Mouse (Mus musculus) forebrain, postnatal 0 days (tissue): ENCODE data around the gene Rbms2. TPM values are rescaled to one million over a fixed set of nuclear protein-coding genes. Genes with fewer than 3 reads are reported as not detected.

ENCODE experiments used
- ATAC-seq: fragments of 200-750 bp; cut with Nextera tagmentation; 2 replicates; pipeline ENCODE4 v1.8.0; 2017; ENCODE audit warnings: mild to moderate bottlenecking, moderate library complexity
- DNase-seq: peaks from one replicate; pipeline ENCODE4 v3.0.0-alpha.2; 2015
- H3K27ac ChIP-seq: fragments of 300-500 bp; sonication (generic); 2 replicates; pipeline ENCODE4 v1.5.1; 2014; ENCODE audit warnings: low read depth, mild to moderate bottlenecking, antibody characterized with exemption, low read length, moderate library complexity, mixed read lengths
- H3K27me3 ChIP-seq: fragments of 300-500 bp; sonication (generic); 2 replicates; pipeline ENCODE4 v1.6.1; 2014; ENCODE audit warnings: mild to moderate bottlenecking, low read length, mixed read lengths; ENCODE audit not compliant: insufficient read depth
- H3K36me3 ChIP-seq: fragments of 300-500 bp; sonication (generic); 2 replicates; pipeline ENCODE4 v1.6.1; 2014; ENCODE audit warnings: mild to moderate bottlenecking, moderate library complexity; ENCODE audit not compliant: insufficient read depth
- H3K4me1 ChIP-seq: fragments of 300-500 bp; sonication (generic); 2 replicates; pipeline ENCODE4 v1.6.1; 2014; ENCODE audit warnings: antibody characterized with exemption; ENCODE audit not compliant: insufficient read depth
- H3K4me2 ChIP-seq: fragments of 300-500 bp; sonication (generic); 2 replicates; pipeline ENCODE4 v1.6.1; 2014; ENCODE audit warnings: low read depth, mild to moderate bottlenecking, moderate library complexity
- H3K4me3 ChIP-seq: fragments of 300-500 bp; sonication (generic); 2 replicates; pipeline ENCODE4 v1.5.1; 2014; ENCODE audit warnings: low read depth, low read length, mixed read lengths
- H3K9ac ChIP-seq: fragments of 300-500 bp; sonication (generic); 2 replicates; pipeline ENCODE4 v1.6.1; 2014; ENCODE audit warnings: mild to moderate bottlenecking
- H3K9me3 ChIP-seq: fragments of 300-500 bp; sonication (generic); 2 replicates; pipeline ENCODE4 v1.6.1; 2016; ENCODE audit warnings: low read length
- CTCF ChIP-seq: sonication (generic); IDR thresholded peaks from 2 replicates; pipeline ENCODE4 v1.5.1; 2016; ENCODE audit warnings: antibody characterized with exemption, control low read depth, low read depth
- WGBS: fragments of 180-500 bp; shearing (Covaris S2); extraction: QIAGEN DNeasy Blood & Tissue Kit; methylation state at CpG from one replicate; pipeline ENCODE4 v1.1.7; 2014; 5-methylcytosine and 5-hydroxymethylcytosine counted together
- polyA plus RNA-seq: library from polyadenylated mRNA; unstranded; fragments of >200 nt; fragmentation: Nextera tagmentation; extraction: Ambion mirVana; gene quantifications from 2 replicates; pipeline ENCODE4 v1.2.1, GENCODE M21; 2015
- total RNA-seq: library from RNA; depleted of rRNA; stranded (reverse); fragments of >200 nt; gene quantifications from 2 replicates; pipeline ENCODE4 v1.2.3, GENCODE M21; 2014

Rbms2 gene
- total and polyA plus RNA-seq, 2 experiments from 2014 or later: 5.6 to 9.9 TPM

- Histone ChIP-seq H3K27ac (no peak overlapping the region), H3K27me3 (no peaks in the 10 kb centered on the region), H3K9me3 (no peaks in the 10 kb centered on the region), H3K4me3 (no peak overlapping the region), H3K36me3 (no peaks in the 10 kb centered on the region), H3K4me2 (no peak overlapping the region), H3K9ac (no peak overlapping the region), H3K4me1 (peaks cover 5% of the 10 kb centered on the region; the same call in 1 of the 2 replicates)
- no peak for ATAC-seq
- no peak for TF ChIP-seq CTCF
- DNase-seq: no peak
- 94% methylated on average over 11 of the region's 11 CpGs for WGBS
These were observed 29.4 kb upstream of the Rbms2 start for GRCm38 (mm10) chr10:128209311-128210009.

DNA sequence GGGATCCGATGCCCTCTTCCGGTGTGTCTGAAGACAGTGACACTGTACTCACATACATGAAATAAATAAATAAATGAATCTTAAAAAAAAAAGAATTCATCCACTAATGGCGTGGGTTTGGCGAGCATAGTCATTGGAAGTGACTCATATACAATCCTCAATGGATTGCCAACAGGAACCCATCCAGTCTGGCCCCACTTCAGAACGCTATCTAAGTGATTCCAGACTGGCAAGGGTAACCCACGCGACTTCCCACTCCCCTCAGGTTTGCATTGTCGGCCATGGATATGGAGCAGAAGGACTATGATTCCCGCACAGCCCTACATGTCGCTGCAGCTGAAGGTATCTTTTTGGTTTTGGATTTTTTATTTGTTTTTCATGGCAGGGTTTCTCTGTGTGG is 28.2 kb upstream of the Rbms2 start:
- no peak overlapping the region for H3K4me2 ChIP-seq
- no peaks in the 10 kb centered on the region for H3K36me3 ChIP-seq
- TF ChIP-seq CTCF: no peak
- peaks cover 5% of the 10 kb centered on the region; the same call in 1 of the 2 replicates for H3K4me1 ChIP-seq
- H3K27me3 ChIP-seq: no peaks in the 10 kb centered on the region
- no peak overlapping the region for H3K4me3 ChIP-seq
- H3K9me3 ChIP-seq: no peaks in the 10 kb centered on the region
- ATAC-seq: no peak
- WGBS: 91% methylated on average over 10 of the region's 10 CpGs
- no peak overlapping the region for H3K9ac ChIP-seq
- no peak for DNase-seq
- no peak overlapping the region for H3K27ac ChIP-seq

- DNase-seq (no peak), ATAC-seq (no peak)
- no peaks in the 10 kb centered on the region for H3K9me3 ChIP-seq
- no peak overlapping the region for H3K9ac ChIP-seq
- no peak overlapping the region for H3K4me2 ChIP-seq
- H3K36me3 ChIP-seq: no peaks in the 10 kb centered on the region
- TF ChIP-seq CTCF: no peak
- H3K4me3 ChIP-seq: no peak overlapping the region
- H3K4me1 ChIP-seq: no peaks in the 10 kb centered on the region
- 90% methylated on average over 15 of the region's 15 CpGs for WGBS
- no peaks in the 10 kb centered on the region for H3K27me3 ChIP-seq
- no peak overlapping the region for H3K27ac ChIP-seq
These were observed 24.8 kb upstream of the Rbms2 start for GRCm38 (mm10) chr10:128204941-128205340.

DNA sequence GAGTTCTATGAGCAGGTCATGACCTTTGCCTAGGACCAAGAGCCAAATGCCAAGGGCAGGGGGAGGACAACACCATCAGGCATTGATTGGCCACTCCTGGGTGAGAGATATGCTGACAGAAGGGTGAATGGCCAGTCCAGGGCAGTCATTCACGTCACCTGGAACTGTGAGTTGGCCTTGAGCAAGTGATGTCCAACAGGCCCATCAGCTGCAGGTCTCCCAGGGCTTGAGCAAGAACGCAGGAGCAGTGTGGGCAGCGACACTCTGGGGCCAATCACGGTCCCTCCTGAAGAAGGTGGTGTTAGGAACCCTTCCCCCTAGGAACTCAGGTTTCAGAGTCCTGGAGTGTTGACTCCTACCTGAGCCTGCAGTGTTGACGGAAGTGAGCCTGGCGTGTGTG is 21.8 kb upstream of the Rbms2 start:
- Histone ChIP-seq H3K36me3 (no peaks in the 10 kb centered on the region), H3K9me3 (no peaks in the 10 kb centered on the region), H3K4me1 (no peaks in the 10 kb centered on the region), H3K4me3 (no peak overlapping the region), H3K4me2 (no peak overlapping the region), H3K27me3 (no peaks in the 10 kb centered on the region), H3K27ac (no peak overlapping the region), H3K9ac (no peak overlapping the region)
- ATAC-seq: no peak
- TF ChIP-seq CTCF: no peak
- 84% methylated on average over 6 of the region's 6 CpGs for WGBS
- no peak for DNase-seq

DNA sequence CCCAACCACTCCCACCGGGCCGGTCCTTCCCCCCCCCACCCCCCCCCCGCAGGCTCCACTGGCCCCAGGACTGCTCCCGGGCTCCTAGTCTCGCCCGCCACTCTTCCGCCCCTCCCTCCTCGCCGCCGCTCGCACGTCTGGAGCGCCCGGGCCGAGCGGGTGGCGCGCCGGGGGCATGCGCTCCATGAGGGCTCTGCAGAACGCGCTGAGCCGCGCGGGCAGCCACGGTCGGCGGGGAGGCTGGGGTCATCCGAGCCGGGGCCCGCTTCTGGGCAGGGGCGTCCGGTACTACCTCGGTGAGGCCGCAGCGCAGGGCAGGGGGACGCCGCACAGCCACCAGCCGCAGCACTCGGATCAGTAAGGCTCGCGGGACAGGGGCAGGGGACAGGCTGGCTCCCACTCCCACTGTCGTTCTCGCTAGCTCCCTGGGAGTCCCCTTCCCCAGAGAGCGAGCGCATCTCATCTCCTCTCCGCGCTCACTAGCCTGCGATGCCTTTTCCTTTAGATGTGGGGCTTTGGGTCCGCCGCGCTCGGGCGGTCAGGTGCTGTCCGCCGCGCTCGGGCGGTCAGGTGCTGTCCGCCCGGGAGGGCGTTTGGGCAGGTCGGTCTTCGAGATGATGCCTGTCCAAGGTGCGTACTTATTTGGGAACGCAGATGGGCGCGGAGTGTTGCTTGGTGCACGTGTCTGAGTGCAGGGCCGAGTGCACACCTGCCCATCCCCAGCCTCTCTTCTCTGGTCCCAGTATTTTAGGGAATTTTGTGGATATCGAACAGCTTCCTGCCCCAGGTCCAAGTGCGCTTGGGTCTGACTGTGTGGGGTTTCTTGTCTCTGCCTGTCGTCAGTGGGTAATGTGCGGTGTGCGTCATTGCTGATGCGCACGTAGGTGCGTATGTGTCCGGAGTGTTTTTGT is 14.7 kb upstream of the Rbms2 start:
- no peaks in the 10 kb centered on the region for H3K36me3 ChIP-seq
- H3K4me3 ChIP-seq: peak overlapping the region; percentile 71
- DNase-seq (peak; percentile 47), ATAC-seq (peak; percentile 90)
- no peak for TF ChIP-seq CTCF
- peak overlapping the region; percentile 49 for H3K9ac ChIP-seq
- under 1% methylated on average over 58 of the region's 79 CpGs for WGBS
- H3K9me3 ChIP-seq: no peaks in the 10 kb centered on the region
- peak overlapping the region; percentile 78 for H3K4me2 ChIP-seq
- H3K4me1 ChIP-seq: no peaks in the 10 kb centered on the region
- H3K27ac ChIP-seq: no peak overlapping the region
- H3K27me3 ChIP-seq: no peaks in the 10 kb centered on the region

GRCm38 (mm10) chr10:128194024-128194550 is 14.0 kb upstream of the Rbms2 start, which contains the start of gene Gls2:
TSS of gene Gls2 (plus strand) at chr10:128194457.
- H3K27me3 ChIP-seq: no peaks in the 10 kb centered on the region
- H3K4me1 ChIP-seq: no peaks in the 10 kb centered on the region
- H3K9ac ChIP-seq: peak within 1 kb of the TSS; percentile 49
- DNase-seq: peak; percentile 95
- peak; percentile 98 for ATAC-seq
- WGBS: 2% methylated on average over 45 of the region's 46 CpGs
- H3K4me2 ChIP-seq: peak within 1 kb of the TSS; percentile 78
- H3K27ac ChIP-seq: no peak within 1 kb of the TSS
- no peaks in the 10 kb centered on the region for H3K36me3 ChIP-seq
- H3K9me3 ChIP-seq: no peaks in the 10 kb centered on the region
- H3K4me3 ChIP-seq: peak within 1 kb of the TSS; percentile 71
- TF ChIP-seq CTCF: no peak
